Mouse (Mus musculus): ENCODE results near the gene Noa1. TPM values are rescaled to one million over a fixed set of nuclear protein-coding genes. Genes with fewer than 3 reads are reported as not detected.

The Noa1 gene
- total and polyA plus RNA-seq, 2 experiments from 2014 or later: 18.0 to 35.0 TPM

- Histone ChIP-seq H3K4me1 (ENCODE audit: insufficient read depth, low read length) (no peaks in the 10 kb centered on the region), H3K9me3 (ENCODE audit: low read length) (no peaks in the 10 kb centered on the region), H3K36me3 (ENCODE audit: insufficient read depth, low read length) (no peaks in the 10 kb centered on the region), H3K4me2 (ENCODE audit: low read depth, low read length, poor library complexity, severe bottlenecking) (peak within 1 kb of the TSS; percentile 82), H3K9ac (replicated peaks; ENCODE audit: low read length, poor library complexity, severe bottlenecking) (peak within 1 kb of the TSS; percentile 65), H3K27ac (ENCODE audit: low read depth, low read length) (peak within 1 kb of the TSS; percentile 73), H3K4me3 (ENCODE audit: low read depth, low read length) (peak within 1 kb of the TSS; percentile 83), H3K27me3 (ENCODE audit: insufficient read depth, low read length) (no peaks in the 10 kb centered on the region)
- peak; percentile 52 for DNase-seq (ENCODE audit: low spot score)
- TF ChIP-seq CTCF (IDR thresholded peaks at IDR 0.05): no peak
- ATAC-seq (ENCODE audit: low FRiP score): peak; percentile 76
- under 1% methylated on average over 35 of the region's 78 CpGs for WGBS
These were observed 44.7 kb downstream of the Noa1 start, which contains the start of gene Rest for GRCm38 (mm10) chr5:77265081-77265670. Gene Rest, plus strand, starts transcription at chr5:77265491.

GRCm38 (mm10) chr5:77262105-77262504 is 47.8 kb downstream of the Noa1 start:
- H3K36me3 ChIP-seq (ENCODE audit: insufficient read depth, low read length): no peaks in the 10 kb centered on the region
- DNase-seq (ENCODE audit: low spot score): no peak
- WGBS: 26% methylated on average over 5 of the region's 5 CpGs
- H3K27me3 ChIP-seq (ENCODE audit: insufficient read depth, low read length): no peaks in the 10 kb centered on the region
- no peak overlapping the region for H3K27ac ChIP-seq (ENCODE audit: low read depth, low read length)
- H3K4me3 ChIP-seq (ENCODE audit: low read depth, low read length): no peak overlapping the region
- H3K9me3 ChIP-seq (ENCODE audit: low read length): no peaks in the 10 kb centered on the region
- no peak overlapping the region for H3K9ac ChIP-seq (replicated peaks; ENCODE audit: low read length, poor library complexity, severe bottlenecking)
- no peak for TF ChIP-seq CTCF (IDR thresholded peaks at IDR 0.05)
- no peak overlapping the region for H3K4me2 ChIP-seq (ENCODE audit: low read depth, low read length, poor library complexity, severe bottlenecking)
- no peak for ATAC-seq (ENCODE audit: low FRiP score)
- H3K4me1 ChIP-seq (ENCODE audit: insufficient read depth, low read length): no peaks in the 10 kb centered on the region

- no peak overlapping the region for H3K9ac ChIP-seq (replicated peaks; ENCODE audit: low read length, poor library complexity, severe bottlenecking)
- DNase-seq (ENCODE audit: low spot score) (no peak), ATAC-seq (ENCODE audit: low FRiP score) (no peak)
- H3K36me3 ChIP-seq (ENCODE audit: insufficient read depth, low read length): no peaks in the 10 kb centered on the region
- TF ChIP-seq CTCF (IDR thresholded peaks at IDR 0.05): no peak
- no peaks in the 10 kb centered on the region for H3K27me3 ChIP-seq (ENCODE audit: insufficient read depth, low read length)
- no peak overlapping the region for H3K4me3 ChIP-seq (ENCODE audit: low read depth, low read length)
- no peaks in the 10 kb centered on the region for H3K4me1 ChIP-seq (ENCODE audit: insufficient read depth, low read length)
- no peak overlapping the region for H3K4me2 ChIP-seq (ENCODE audit: low read depth, low read length, poor library complexity, severe bottlenecking)
- H3K27ac ChIP-seq (ENCODE audit: low read depth, low read length): no peak overlapping the region
- WGBS: 68% methylated on average over 4 of the region's 4 CpGs
- no peaks in the 10 kb centered on the region for H3K9me3 ChIP-seq (ENCODE audit: low read length)
These were observed 48.7 kb downstream of the Noa1 start for GRCm38 (mm10) chr5:77261137-77261536.

DNA sequence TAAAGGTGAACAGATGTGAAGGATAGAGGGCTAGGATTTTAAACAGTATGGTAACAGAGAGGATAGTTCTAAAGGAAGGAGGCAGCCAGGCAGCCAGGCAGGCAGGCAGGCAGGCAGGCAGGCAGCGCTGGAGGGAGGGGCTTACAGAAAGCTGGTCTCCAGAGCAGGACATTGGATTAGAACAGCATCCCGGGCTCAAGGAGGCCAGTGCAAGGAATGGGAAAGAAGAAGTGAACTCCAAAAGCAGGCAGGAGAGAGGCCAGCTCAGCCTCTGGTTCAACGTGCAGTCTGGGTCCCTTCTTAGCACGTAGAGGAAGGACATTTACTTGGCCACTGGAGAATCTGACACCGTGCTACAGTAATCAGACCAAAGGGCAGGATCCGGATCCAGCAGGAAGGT is 49.7 kb downstream of the Noa1 start:
- ATAC-seq (ENCODE audit: low FRiP score) (no peak), DNase-seq (ENCODE audit: low spot score) (no peak)
- no peaks in the 10 kb centered on the region for H3K9me3 ChIP-seq (ENCODE audit: low read length)
- no peak overlapping the region for H3K4me3 ChIP-seq (ENCODE audit: low read depth, low read length)
- H3K9ac ChIP-seq (replicated peaks; ENCODE audit: low read length, poor library complexity, severe bottlenecking): no peak overlapping the region
- no peaks in the 10 kb centered on the region for H3K36me3 ChIP-seq (ENCODE audit: insufficient read depth, low read length)
- no peaks in the 10 kb centered on the region for H3K4me1 ChIP-seq (ENCODE audit: insufficient read depth, low read length)
- 63% methylated on average over 6 of the region's 6 CpGs for WGBS
- no peak for TF ChIP-seq CTCF (IDR thresholded peaks at IDR 0.05)
- H3K27me3 ChIP-seq (ENCODE audit: insufficient read depth, low read length): no peaks in the 10 kb centered on the region
- H3K4me2 ChIP-seq (ENCODE audit: low read depth, low read length, poor library complexity, severe bottlenecking): no peak overlapping the region
- H3K27ac ChIP-seq (ENCODE audit: low read depth, low read length): no peak overlapping the region

DNA sequence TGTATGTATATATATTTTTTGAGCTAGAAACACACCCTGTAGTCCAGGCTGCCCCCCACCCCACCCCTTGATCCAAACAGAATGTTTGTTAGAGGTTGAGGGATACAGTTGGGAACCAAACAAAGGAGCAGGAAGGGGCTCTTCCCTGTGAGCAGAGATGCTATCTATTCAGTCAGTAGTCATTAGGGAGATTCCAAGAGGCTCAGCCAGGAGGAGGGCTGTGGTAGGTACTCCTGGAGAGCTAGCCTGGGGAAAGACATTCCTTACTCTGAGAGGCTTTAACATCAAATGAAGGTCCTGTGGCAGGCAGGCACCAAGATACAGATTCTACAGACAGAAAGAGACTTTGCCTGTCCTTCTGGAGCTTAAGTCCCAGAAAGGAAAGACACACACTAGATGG is 50.6 kb downstream of the Noa1 start:
- Histone ChIP-seq H3K9me3 (ENCODE audit: low read length) (no peaks in the 10 kb centered on the region), H3K27ac (ENCODE audit: low read depth, low read length) (no peak overlapping the region)
- no peak for TF ChIP-seq CTCF (IDR thresholded peaks at IDR 0.05)

DNA sequence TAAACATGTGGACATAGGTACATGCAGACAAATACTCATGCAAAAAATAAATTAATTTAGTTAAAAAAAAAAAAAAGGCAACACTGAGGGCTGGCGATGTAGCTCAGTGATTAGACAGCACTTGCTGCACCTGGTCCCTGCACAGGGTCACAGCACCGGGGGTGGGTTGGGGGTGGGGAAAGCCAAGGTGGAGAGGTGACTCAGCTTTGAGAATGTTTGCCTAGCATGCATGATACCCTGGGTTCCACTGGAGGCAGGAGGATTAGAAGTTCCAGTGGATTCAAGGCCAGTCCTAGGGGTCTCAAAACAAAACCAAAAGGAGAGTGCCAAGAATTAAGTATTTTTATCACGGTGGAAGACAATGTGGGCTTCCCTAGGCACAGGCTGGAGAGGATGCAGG is 52.3 kb downstream of the Noa1 start:
- Histone ChIP-seq H3K27ac (ENCODE audit: low read depth, low read length) (no peak overlapping the region), H3K9ac (replicated peaks; ENCODE audit: low read length, poor library complexity, severe bottlenecking) (no peak overlapping the region), H3K4me3 (ENCODE audit: low read depth, low read length) (no peak overlapping the region), H3K36me3 (ENCODE audit: insufficient read depth, low read length) (no peaks in the 10 kb centered on the region), H3K27me3 (ENCODE audit: insufficient read depth, low read length) (no peaks in the 10 kb centered on the region), H3K4me2 (ENCODE audit: low read depth, low read length, poor library complexity, severe bottlenecking) (no peak overlapping the region), H3K9me3 (ENCODE audit: low read length) (no peaks in the 10 kb centered on the region), H3K4me1 (ENCODE audit: insufficient read depth, low read length) (no peaks in the 10 kb centered on the region)
- no peak for TF ChIP-seq CTCF (IDR thresholded peaks at IDR 0.05)
- WGBS: 70% methylated on average over 3 of the region's 3 CpGs
- DNase-seq (ENCODE audit: low spot score) (no peak), ATAC-seq (ENCODE audit: low FRiP score) (no peak)

More for the DNA sequence above, 50.6 kb downstream of the Noa1 start:
- Histone ChIP-seq H3K36me3 (ENCODE audit: insufficient read depth, low read length) (no peaks in the 10 kb centered on the region), H3K9ac (replicated peaks; ENCODE audit: low read length, poor library complexity, severe bottlenecking) (no peak overlapping the region), H3K4me3 (ENCODE audit: low read depth, low read length) (no peak overlapping the region), H3K27me3 (ENCODE audit: insufficient read depth, low read length) (no peaks in the 10 kb centered on the region), H3K4me1 (ENCODE audit: insufficient read depth, low read length) (no peaks in the 10 kb centered on the region), H3K4me2 (ENCODE audit: low read depth, low read length, poor library complexity, severe bottlenecking) (no peak overlapping the region)
- DNase-seq (ENCODE audit: low spot score): no peak
- ATAC-seq (ENCODE audit: low FRiP score): no peak

Data from midbrain, postnatal 0 days (tissue).